Mouse (Mus musculus) forebrain, embryonic 13.5 days (tissue): ENCODE measurements at regions not wholly inside any gene's neighbourhood (a gene's known extent, or its start where the extent isn't known, plus 50 kb on each side); places are given as distances from the start of the nearest gene placed in this dataset.

Experiments
- ATAC-seq: fragments of 200-750 bp; cut with Nextera tagmentation; 2 replicates; pipeline ENCODE4 v1.8.0; 2017
- H3K27ac ChIP-seq: fragments of 300-500 bp; sonication (generic); 2 replicates; pipeline ENCODE4 v1.5.1; 2015; ENCODE audit warnings: inconsistent platforms, mild to moderate bottlenecking, moderate library complexity
- H3K27me3 ChIP-seq: fragments of 300-500 bp; sonication (generic); 2 replicates; pipeline ENCODE4 v1.6.1; 2015; ENCODE audit warnings: mild to moderate bottlenecking, inconsistent platforms
- H3K36me3 ChIP-seq: fragments of 300-500 bp; sonication (generic); 2 replicates; pipeline ENCODE4 v1.6.1; 2015; ENCODE audit warnings: mild to moderate bottlenecking, inconsistent platforms; ENCODE audit not compliant: poor library complexity, severe bottlenecking
- H3K4me1 ChIP-seq: fragments of 300-500 bp; sonication (generic); 2 replicates; pipeline ENCODE4 v1.6.1; 2015; ENCODE audit warnings: inconsistent platforms
- H3K4me2 ChIP-seq: fragments of 300-500 bp; sonication (generic); 2 replicates; pipeline ENCODE4 v1.6.1; 2015; ENCODE audit warnings: inconsistent platforms, mild to moderate bottlenecking, moderate library complexity
- H3K4me3 ChIP-seq: fragments of 300-500 bp; sonication (generic); 2 replicates; pipeline ENCODE4 v1.5.1; 2015; ENCODE audit warnings: mild to moderate bottlenecking, inconsistent platforms
- H3K9ac ChIP-seq: fragments of 300-500 bp; sonication (generic); 2 replicates; pipeline ENCODE4 v1.6.1; 2015; ENCODE audit warnings: mild to moderate bottlenecking, inconsistent platforms
- H3K9me3 ChIP-seq: fragments of 300-500 bp; sonication (generic); replicated peaks from 2 replicates; pipeline ENCODE4 v1.6.1; 2016; ENCODE audit warnings: inconsistent platforms
- WGBS: fragments of 180-500 bp; shearing (Covaris S2); methylation state at CpG from one replicate; pipeline ENCODE4 v1.1.7; 2015; 5-methylcytosine and 5-hydroxymethylcytosine counted together

GRCm38 (mm10) chr15:6067380-6067779 is 232.2 kb upstream of the Dab2 start:
- Histone ChIP-seq H3K9me3 (no peaks in the 10 kb centered on the region), H3K9ac (no peak overlapping the region), H3K4me2 (no peak overlapping the region), H3K27me3 (no peaks in the 10 kb centered on the region), H3K36me3 (no peaks in the 10 kb centered on the region), H3K4me3 (no peak overlapping the region), H3K27ac (no peak overlapping the region), H3K4me1 (no peaks in the 10 kb centered on the region)
- ATAC-seq: no peak
- 81% methylated on average over 6 of the region's 6 CpGs for WGBS

- no peaks in the 10 kb centered on the region for H3K4me1 ChIP-seq
These were observed 231.2 kb upstream of the Dab2 start for GRCm38 (mm10) chr15:6068371-6068770.

GRCm38 (mm10) chr15:6071873-6072272 is 227.7 kb upstream of the Dab2 start:
- Histone ChIP-seq H3K4me3 (no peak overlapping the region), H3K27me3 (no peaks in the 10 kb centered on the region), H3K9ac (no peak overlapping the region), H3K9me3 (no peaks in the 10 kb centered on the region), H3K36me3 (no peaks in the 10 kb centered on the region), H3K27ac (no peak overlapping the region), H3K4me2 (no peak overlapping the region), H3K4me1 (no peaks in the 10 kb centered on the region)
- no peak for ATAC-seq

More at GRCm38 (mm10) chr15:6068371-6068770, 231.2 kb upstream of the Dab2 start:
- Histone ChIP-seq H3K4me3 (no peak overlapping the region), H3K27me3 (no peaks in the 10 kb centered on the region), H3K9me3 (no peaks in the 10 kb centered on the region), H3K9ac (no peak overlapping the region), H3K27ac (no peak overlapping the region), H3K36me3 (no peaks in the 10 kb centered on the region), H3K4me2 (no peak overlapping the region)
- ATAC-seq: no peak
- WGBS: 91% methylated on average over 8 of the region's 8 CpGs

- Histone ChIP-seq H3K4me1 (no peaks in the 10 kb centered on the region), H3K9me3 (no peaks in the 10 kb centered on the region), H3K27me3 (no peaks in the 10 kb centered on the region), H3K4me3 (no peak overlapping the region), H3K9ac (no peak overlapping the region), H3K36me3 (no peaks in the 10 kb centered on the region), H3K4me2 (no peak overlapping the region), H3K27ac (no peak overlapping the region)
- ATAC-seq: no peak
- WGBS: 87% methylated on average over 3 of the region's 3 CpGs
These were observed 226.7 kb upstream of the Dab2 start for GRCm38 (mm10) chr15:6072920-6073319.

- no peak overlapping the region for H3K4me3 ChIP-seq
- H3K9me3 ChIP-seq: no peaks in the 10 kb centered on the region
- no peak overlapping the region for H3K27ac ChIP-seq
- ATAC-seq: peak; percentile 61; the same call in 1 of the 2 replicates
- no peak overlapping the region for H3K9ac ChIP-seq
- no peak overlapping the region for H3K4me2 ChIP-seq
- no peaks in the 10 kb centered on the region for H3K36me3 ChIP-seq
- WGBS: 42% methylated on average over 8 of the region's 8 CpGs
- H3K4me1 ChIP-seq: no peaks in the 10 kb centered on the region
- no peaks in the 10 kb centered on the region for H3K27me3 ChIP-seq
These were observed 218.6 kb upstream of the Dab2 start for GRCm38 (mm10) chr15:6080714-6081635.

- 78% methylated on average over 3 of the region's 3 CpGs for WGBS
- no peaks in the 10 kb centered on the region for H3K4me1 ChIP-seq
- no peak overlapping the region for H3K4me3 ChIP-seq
- no peak overlapping the region for H3K4me2 ChIP-seq
- H3K27me3 ChIP-seq: no peaks in the 10 kb centered on the region
- no peak overlapping the region for H3K27ac ChIP-seq
- no peak for ATAC-seq
- no peak overlapping the region for H3K9ac ChIP-seq
- no peaks in the 10 kb centered on the region for H3K9me3 ChIP-seq
- H3K36me3 ChIP-seq: no peaks in the 10 kb centered on the region
These were observed 212.4 kb upstream of the Dab2 start for GRCm38 (mm10) chr15:6087208-6087607.

GRCm38 (mm10) chr15:6088498-6088897 is 211.1 kb upstream of the Dab2 start:
- Histone ChIP-seq H3K36me3 (no peaks in the 10 kb centered on the region), H3K4me1 (no peaks in the 10 kb centered on the region), H3K9ac (no peak overlapping the region), H3K9me3 (no peaks in the 10 kb centered on the region), H3K4me3 (no peak overlapping the region), H3K27me3 (no peaks in the 10 kb centered on the region), H3K4me2 (no peak overlapping the region), H3K27ac (no peak overlapping the region)
- 88% methylated on average over 4 of the region's 4 CpGs for WGBS
- ATAC-seq: no peak

GRCm38 (mm10) chr15:6129697-6130096 is 169.9 kb upstream of the Dab2 start:
- no peaks in the 10 kb centered on the region for H3K27me3 ChIP-seq
- H3K27ac ChIP-seq: no peak overlapping the region
- H3K4me2 ChIP-seq: no peak overlapping the region
- no peaks in the 10 kb centered on the region for H3K9me3 ChIP-seq
- H3K4me1 ChIP-seq: no peaks in the 10 kb centered on the region
- no peak overlapping the region for H3K4me3 ChIP-seq
- no peaks in the 10 kb centered on the region for H3K36me3 ChIP-seq
- 89% methylated on average over 3 of the region's 3 CpGs for WGBS
- H3K9ac ChIP-seq: no peak overlapping the region
- no peak for ATAC-seq

- no peaks in the 10 kb centered on the region for H3K27me3 ChIP-seq
- H3K9ac ChIP-seq: no peak overlapping the region
- no peak overlapping the region for H3K4me3 ChIP-seq
- no peak overlapping the region for H3K27ac ChIP-seq
- ATAC-seq: no peak
- no peaks in the 10 kb centered on the region for H3K9me3 ChIP-seq
- H3K4me2 ChIP-seq: no peak overlapping the region
- H3K36me3 ChIP-seq: no peaks in the 10 kb centered on the region
- H3K4me1 ChIP-seq: no peaks in the 10 kb centered on the region
These were observed 167.4 kb upstream of the Dab2 start for GRCm38 (mm10) chr15:6132216-6132615.

- 83% methylated on average over 2 of the region's 2 CpGs for WGBS
- H3K27ac ChIP-seq: no peak overlapping the region
These were observed 154.5 kb upstream of the Dab2 start for GRCm38 (mm10) chr15:6145071-6145470.

GRCm38 (mm10) chr15:6154706-6155105 is 144.9 kb upstream of the Dab2 start:
- Histone ChIP-seq H3K9ac (no peak overlapping the region), H3K9me3 (no peaks in the 10 kb centered on the region), H3K27ac (no peak overlapping the region), H3K27me3 (no peaks in the 10 kb centered on the region), H3K4me2 (no peak overlapping the region), H3K4me1 (no peaks in the 10 kb centered on the region), H3K36me3 (no peaks in the 10 kb centered on the region), H3K4me3 (no peak overlapping the region)
- no peak for ATAC-seq
- 89% methylated on average over 9 of the region's 9 CpGs for WGBS

More at GRCm38 (mm10) chr15:6145071-6145470, 154.5 kb upstream of the Dab2 start:
- no peak for ATAC-seq
- Histone ChIP-seq H3K27me3 (no peaks in the 10 kb centered on the region), H3K36me3 (no peaks in the 10 kb centered on the region), H3K4me3 (no peak overlapping the region), H3K4me2 (no peak overlapping the region), H3K9ac (no peak overlapping the region), H3K4me1 (no peaks in the 10 kb centered on the region), H3K9me3 (no peaks in the 10 kb centered on the region)

- ATAC-seq: no peak
- 76% methylated on average over 1 of the region's 1 CpGs for WGBS
- H3K4me1 ChIP-seq: no peaks in the 10 kb centered on the region
These were observed 119.3 kb upstream of the Dab2 start for GRCm38 (mm10) chr15:6180261-6180660.

GRCm38 (mm10) chr15:6183627-6184026 is 116.0 kb upstream of the Dab2 start:
- H3K36me3 ChIP-seq: no peaks in the 10 kb centered on the region
- H3K4me1 ChIP-seq: no peaks in the 10 kb centered on the region
- 91% methylated on average over 3 of the region's 3 CpGs for WGBS
- no peaks in the 10 kb centered on the region for H3K9me3 ChIP-seq
- no peak overlapping the region for H3K4me3 ChIP-seq
- no peak for ATAC-seq
- H3K9ac ChIP-seq: no peak overlapping the region
- no peaks in the 10 kb centered on the region for H3K27me3 ChIP-seq
- no peak overlapping the region for H3K4me2 ChIP-seq
- no peak overlapping the region for H3K27ac ChIP-seq

More at GRCm38 (mm10) chr15:6180261-6180660, 119.3 kb upstream of the Dab2 start:
- Histone ChIP-seq H3K27ac (no peak overlapping the region), H3K27me3 (no peaks in the 10 kb centered on the region), H3K36me3 (no peaks in the 10 kb centered on the region), H3K4me3 (no peak overlapping the region), H3K9me3 (no peaks in the 10 kb centered on the region), H3K4me2 (no peak overlapping the region), H3K9ac (no peak overlapping the region)
